Mouse (Mus musculus) left cerebral cortex, postnatal 14 days (tissue): ENCODE measurements around the gene Slc1a7. TPM values are rescaled to one million over a fixed set of nuclear protein-coding genes. Genes with fewer than 3 reads are reported as not detected.

Experiments
- DNase-seq, 2 experiments: peaks; one replicate each; pipeline ENCODE4 v3.0.0; 2021 to 2022; ENCODE audit warnings: low spot score in 2 of 2, mixed read lengths in 1 of 2
- intact Hi-C: fragments of 180-260 bp; cut with DNase I; formaldehyde crosslinking; loops from one replicate; pipeline ENCODE4 v1.15.1; 2025
- long read RNA-seq, 2 experiments: library from polyadenylated mRNA; stranded (forward); transcript quantifications; one replicate each; pipeline ENCODE4 v2.0.0; 2021
- total RNA-seq, 2 experiments: library from RNA; stranded (reverse); gene quantifications; 2 replicates each; pipeline ENCODE4 v1.2.3; 2021

Slc1a7 gene
- under 1 TPM in 1 of 2 experiments, not detected in 1; 0.37 TPM for total RNA-seq
- long read RNA-seq, experiment 1, result 0 reads
- long read RNA-seq, experiment 2, result 0 reads

GRCm38 (mm10) chr4:107967966-107968682, at the start of gene Slc1a7:
Gene Slc1a7, plus strand, starts transcription at chr4:107968332.
- no peak for DNase-seq
- intact Hi-C loops, result no loop called here

- no peak for DNase-seq
- intact Hi-C loops, result loop anchor here (10.0 kb wide), 1 partner anchor 294 kb away; the partner anchor contains the start of gene Zyg11a
These were observed 47.8 kb upstream of the Slc1a7 start for GRCm38 (mm10) chr4:107920336-107920735.

- no peak for DNase-seq
- intact Hi-C loops, result loop anchor here (10.0 kb wide), 1 partner anchor 294 kb away; the partner anchor contains the start of gene Zyg11a
These were observed 46.9 kb upstream of the Slc1a7 start for GRCm38 (mm10) chr4:107921152-107921695.

- intact Hi-C loops, result loop anchor here (10.0 kb wide), 1 partner anchor 293 kb away; the partner anchor contains the start of gene Zyg11a
- DNase-seq, result no peak
These were observed 46.2 kb upstream of the Slc1a7 start for GRCm38 (mm10) chr4:107921952-107922351.

GRCm38 (mm10) chr4:107923145-107923802, 44.9 kb upstream of the Slc1a7 start, which contains the start of gene Cpt2:
Gene Cpt2, minus strand, starts transcription at chr4:107923610.
- intact Hi-C loops, result loop anchor here (10.0 kb wide), 1 partner anchor 292 kb away; the partner anchor contains the start of gene Zyg11a
- peak; percentile 76 to 85 for DNase-seq

- no peak for DNase-seq
These were observed 44.3 kb upstream of the Slc1a7 start for GRCm38 (mm10) chr4:107923803-107924194.

GRCm38 (mm10) chr4:107928269-107928668, 39.9 kb upstream of the Slc1a7 start:
- intact Hi-C loops, result loop anchor here (10.0 kb wide), 1 partner anchor 287 kb away; the partner anchor contains the start of gene Zyg11a
- DNase-seq, result no peak

More at GRCm38 (mm10) chr4:107923803-107924194, 44.3 kb upstream of the Slc1a7 start:
- intact Hi-C loops, result loop anchor here (10.0 kb wide), 1 partner anchor 291 kb away; the partner anchor contains the start of gene Zyg11a

GRCm38 (mm10) chr4:107928726-107929125, 39.4 kb upstream of the Slc1a7 start:
- intact Hi-C loops, result loop anchor here (10.0 kb wide), 1 partner anchor 286 kb away; the partner anchor contains the start of gene Zyg11a
- no peak for DNase-seq

GRCm38 (mm10) chr4:107931453-107931852, 36.7 kb upstream of the Slc1a7 start:
- peak in 1 of 2 experiments; percentile 20 for DNase-seq
- intact Hi-C loops, result loop anchor here (10.0 kb wide), 1 partner anchor 393 kb away; the partner anchor contains the start of gene Coa7

- intact Hi-C loops, result loop anchor here (10.0 kb wide), 1 partner anchor 392 kb away; the partner anchor contains the start of gene Coa7
These were observed 34.9 kb upstream of the Slc1a7 start for GRCm38 (mm10) chr4:107933239-107933638.

GRCm38 (mm10) chr4:107935254-107935653, 32.9 kb upstream of the Slc1a7 start:
- no peak for DNase-seq
- intact Hi-C loops, result loop anchor here (10.0 kb wide), 1 partner anchor 390 kb away; the partner anchor contains the start of gene Coa7

More at GRCm38 (mm10) chr4:107933239-107933638, 34.9 kb upstream of the Slc1a7 start:
- no peak for DNase-seq

- intact Hi-C loops, result loop anchor here (10.0 kb wide), 1 partner anchor 387 kb away; the partner anchor contains the start of gene Coa7
These were observed 30.8 kb upstream of the Slc1a7 start for GRCm38 (mm10) chr4:107937338-107937737.

GRCm38 (mm10) chr4:107938124-107938523, 30.0 kb upstream of the Slc1a7 start:
- peak in 1 of 2 experiments; percentile 39 for DNase-seq
- intact Hi-C loops, result loop anchor here (10.0 kb wide), 1 partner anchor 387 kb away; the partner anchor contains the start of gene Coa7

More at GRCm38 (mm10) chr4:107937338-107937737, 30.8 kb upstream of the Slc1a7 start:
- peak; percentile 76 to 83 for DNase-seq

GRCm38 (mm10) chr4:107942741-107943140, 25.4 kb upstream of the Slc1a7 start:
- no peak for DNase-seq
- intact Hi-C loops, result no loop called here

GRCm38 (mm10) chr4:107944141-107944540, 24.0 kb upstream of the Slc1a7 start:
- DNase-seq, result no peak

GRCm38 (mm10) chr4:107949918-107950317, 18.2 kb upstream of the Slc1a7 start:
- intact Hi-C loops, result no loop called here

More at GRCm38 (mm10) chr4:107944141-107944540, 24.0 kb upstream of the Slc1a7 start:
- intact Hi-C loops, result no loop called here

GRCm38 (mm10) chr4:107952845-107953244, 15.3 kb upstream of the Slc1a7 start:
- no peak for DNase-seq
- intact Hi-C loops, result no loop called here

More at GRCm38 (mm10) chr4:107949918-107950317, 18.2 kb upstream of the Slc1a7 start:
- DNase-seq, result no peak

- no peak for DNase-seq
- intact Hi-C loops, result no loop called here
These were observed 12.4 kb upstream of the Slc1a7 start for GRCm38 (mm10) chr4:107955691-107956090.

- intact Hi-C loops, result no loop called here
- no peak for DNase-seq
These were observed 9.6 kb upstream of the Slc1a7 start for GRCm38 (mm10) chr4:107958487-107958886.
